Mouse (Mus musculus): ENCODE measurements around the gene Acp1. TPM values are rescaled to one million over a fixed set of nuclear protein-coding genes. Genes with fewer than 3 reads are reported as not detected.

Gene Acp1
- 145 and 153 TPM in 2 replicates for polyA plus RNA-seq (2014; fragmentation: Nextera tagmentation; extraction: Ambion mirVana)

DNA sequence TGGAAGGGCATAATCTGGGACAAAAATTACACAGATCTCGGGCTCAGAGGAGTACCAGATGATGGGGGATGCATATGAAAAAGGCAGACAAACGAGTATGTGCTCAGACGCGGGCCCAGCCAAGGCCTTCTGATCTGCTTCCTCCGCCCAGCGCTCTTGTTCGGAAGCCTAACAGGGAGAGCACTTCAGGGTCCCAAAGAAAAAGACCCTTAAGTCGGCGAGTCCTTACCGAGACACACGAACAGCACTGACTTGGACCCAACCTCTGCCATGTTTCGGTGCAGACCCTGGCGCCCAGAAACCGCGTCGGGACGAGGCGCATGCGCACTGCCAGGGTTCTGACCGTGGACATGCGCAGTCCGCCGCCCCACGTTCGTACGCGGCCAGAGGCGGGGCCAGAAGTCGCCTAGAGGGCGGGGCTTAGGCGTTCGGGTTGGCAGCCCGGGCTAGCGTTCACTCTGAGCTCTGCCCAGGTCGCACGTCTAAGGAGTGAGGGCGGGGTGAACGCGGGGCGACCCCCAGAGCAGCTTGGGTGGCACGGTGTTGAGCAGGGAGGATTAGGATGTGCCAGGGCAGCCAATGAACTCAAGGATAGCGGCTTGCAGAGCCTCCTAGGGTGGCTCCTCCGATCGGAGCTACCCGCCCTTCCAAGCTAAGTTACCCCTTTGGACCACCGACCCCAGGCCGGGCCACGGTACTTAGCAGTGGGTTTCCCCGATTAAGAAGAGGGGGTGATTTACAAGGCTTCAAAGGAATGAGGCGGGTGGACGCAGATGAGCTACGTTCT, at the start of gene Acp1, which contains the start of gene Sh3yl1:
TSS of gene Acp1 (minus strand) at position 329 of the 787 bp plus-strand sequence.
TSS of gene Sh3yl1 (plus strand) at position 408 of the 787 bp plus-strand sequence.
- ATAC-seq (ENCODE audit: low read depth) (peak; percentile 97), DNase-seq (ENCODE audit: low spot score) (peak; percentile 96)
- Histone ChIP-seq H3K36me3 (ENCODE audit: control insufficient read depth, insufficient read depth, low read length) (no peaks in the 10 kb centered on the region; the same call in 1 of the 2 replicates), H3K9me3 (ENCODE audit: control insufficient read depth, low read length) (peaks cover 5% of the 10 kb centered on the region; the same call in 1 of the 2 replicates), H3K4me3 (ENCODE audit: low read depth, low read length) (peak within 1 kb of the TSS; percentile 76), H3K27me3 (replicated peaks; ENCODE audit: control insufficient read depth, insufficient read depth, low read length) (no peaks in the 10 kb centered on the region), H3K4me2 (ENCODE audit: low read depth, low read length) (peak within 1 kb of the TSS; percentile 89), H3K4me1 (ENCODE audit: control insufficient read depth, insufficient read depth, low read length) (peaks cover 13% of the 10 kb centered on the region), H3K9ac (ENCODE audit: low read depth, low read length) (peak within 1 kb of the TSS; percentile 92), H3K27ac (replicated peaks; ENCODE audit: low read depth, low read length) (peak within 1 kb of the TSS; percentile 80)
- under 1% methylated on average over 39 of the region's 52 CpGs for WGBS

DNA sequence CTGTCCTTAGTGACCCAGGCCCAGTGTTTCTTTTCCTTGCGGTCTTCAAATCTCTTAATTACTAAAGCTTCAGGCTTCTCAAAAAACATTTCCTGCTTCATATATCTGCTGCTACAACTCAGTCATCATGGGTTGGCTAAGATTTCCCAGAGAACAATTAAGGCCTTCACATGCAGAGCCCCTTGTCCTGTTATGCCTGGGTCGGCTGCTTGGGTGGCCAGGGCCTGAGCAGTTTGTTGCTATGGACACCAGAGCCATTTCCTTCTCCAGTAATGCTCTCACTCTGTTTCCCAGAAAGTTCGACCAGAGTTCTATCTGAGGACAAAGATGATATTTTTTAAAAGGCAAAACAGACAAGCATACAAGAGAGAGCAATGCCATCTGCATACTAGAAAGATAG, 32.8 kb upstream of the Acp1 start:
- DNase-seq (ENCODE audit: low spot score) = peak; percentile 10
- WGBS = 41% methylated on average over 3 of the region's 3 CpGs
- no peak overlapping the region for H3K9ac ChIP-seq (ENCODE audit: low read depth, low read length)
- H3K36me3 ChIP-seq (ENCODE audit: control insufficient read depth, insufficient read depth, low read length) = peaks cover 22% of the 10 kb centered on the region
- no peak overlapping the region for H3K4me3 ChIP-seq (ENCODE audit: low read depth, low read length)
- H3K27ac ChIP-seq (replicated peaks; ENCODE audit: low read depth, low read length) = no peak overlapping the region
- H3K4me2 ChIP-seq (ENCODE audit: low read depth, low read length) = no peak overlapping the region
- H3K4me1 ChIP-seq (ENCODE audit: control insufficient read depth, insufficient read depth, low read length) = no peaks in the 10 kb centered on the region
- ATAC-seq (ENCODE audit: low read depth) = no peak
- no peaks in the 10 kb centered on the region for H3K9me3 ChIP-seq (ENCODE audit: control insufficient read depth, low read length)
- no peaks in the 10 kb centered on the region for H3K27me3 ChIP-seq (replicated peaks; ENCODE audit: control insufficient read depth, insufficient read depth, low read length)

DNA sequence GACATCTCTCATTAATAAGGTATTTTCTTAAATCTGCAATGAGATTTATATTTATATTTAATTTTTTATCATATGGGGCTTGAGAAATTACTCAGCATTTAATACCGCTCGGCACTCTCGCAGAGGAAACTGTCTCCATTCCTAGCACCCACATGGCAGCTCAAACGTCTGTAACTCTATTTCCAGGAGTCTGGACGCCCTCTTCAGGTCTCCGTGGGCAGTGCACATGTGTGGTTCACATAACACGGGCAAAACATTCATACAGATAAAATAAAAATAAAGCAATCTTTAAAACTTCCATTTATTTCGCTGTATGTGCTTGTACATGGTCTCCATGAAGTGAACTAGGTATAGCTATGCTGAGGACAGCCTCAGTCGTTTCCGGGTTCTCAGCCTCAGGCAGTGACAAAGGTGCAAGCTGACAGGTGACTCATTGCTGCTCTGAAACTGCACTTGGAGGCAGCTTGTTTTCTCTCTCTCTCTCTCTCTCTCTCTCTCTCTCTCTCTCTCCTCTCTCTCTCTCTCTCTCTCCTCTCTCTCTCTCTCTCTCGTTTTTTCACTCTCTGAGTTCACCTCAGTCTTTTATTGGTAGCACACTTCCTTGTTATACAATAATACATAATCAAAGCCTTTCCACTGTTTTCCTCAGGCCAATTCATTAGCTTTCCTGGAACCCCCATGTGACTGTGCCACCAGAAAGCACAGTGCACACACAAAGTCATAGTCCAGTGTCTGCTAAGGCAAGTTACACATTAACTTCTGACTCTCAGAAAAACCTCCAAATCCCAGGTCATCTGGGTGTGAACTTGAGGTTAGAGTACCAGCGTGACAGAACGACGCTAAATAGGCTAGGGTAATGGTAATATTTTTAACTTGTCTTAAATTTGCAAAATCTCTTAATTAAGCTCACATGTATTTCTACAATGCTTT, 31.9 kb upstream of the Acp1 start:
- no peak overlapping the region for H3K4me2 ChIP-seq (ENCODE audit: low read depth, low read length)
- peaks cover 28% of the 10 kb centered on the region for H3K36me3 ChIP-seq (ENCODE audit: control insufficient read depth, insufficient read depth, low read length)
- no peak overlapping the region for H3K27ac ChIP-seq (replicated peaks; ENCODE audit: low read depth, low read length)
- DNase-seq (ENCODE audit: low spot score) (no peak), ATAC-seq (ENCODE audit: low read depth) (no peak)
- no peak overlapping the region for H3K4me3 ChIP-seq (ENCODE audit: low read depth, low read length)
- H3K4me1 ChIP-seq (ENCODE audit: control insufficient read depth, insufficient read depth, low read length) = no peaks in the 10 kb centered on the region
- 83% methylated on average over 14 of the region's 14 CpGs for WGBS
- no peaks in the 10 kb centered on the region for H3K27me3 ChIP-seq (replicated peaks; ENCODE audit: control insufficient read depth, insufficient read depth, low read length)
- H3K9me3 ChIP-seq (ENCODE audit: control insufficient read depth, low read length) = no peaks in the 10 kb centered on the region
- no peak overlapping the region for H3K9ac ChIP-seq (ENCODE audit: low read depth, low read length)

DNA sequence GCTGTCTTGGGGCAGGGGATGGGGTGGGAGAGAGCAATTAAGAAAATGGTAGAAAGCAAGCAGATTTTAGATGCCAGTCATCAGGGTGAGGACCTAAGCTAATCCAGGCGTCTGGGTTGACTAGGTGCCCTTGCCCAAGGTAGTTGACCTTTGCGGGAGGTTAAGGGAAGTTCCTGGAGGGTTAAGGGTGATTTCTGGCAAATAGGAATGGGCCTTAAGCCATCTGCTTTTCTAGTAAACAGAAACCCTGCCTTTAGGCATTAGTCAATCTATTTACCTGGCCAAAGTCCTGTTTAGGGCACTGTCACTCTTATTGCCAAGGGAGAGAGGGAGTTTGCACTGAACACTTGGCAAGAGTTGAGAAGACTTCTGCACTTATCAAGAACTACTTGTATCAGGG, 25.5 kb upstream of the Acp1 start:
- DNase-seq (ENCODE audit: low spot score) = no peak
- Histone ChIP-seq H3K4me2 (ENCODE audit: low read depth, low read length) (no peak overlapping the region), H3K9me3 (ENCODE audit: control insufficient read depth, low read length) (no peaks in the 10 kb centered on the region), H3K27me3 (replicated peaks; ENCODE audit: control insufficient read depth, insufficient read depth, low read length) (no peaks in the 10 kb centered on the region), H3K4me1 (ENCODE audit: control insufficient read depth, insufficient read depth, low read length) (no peaks in the 10 kb centered on the region), H3K4me3 (ENCODE audit: low read depth, low read length) (no peak overlapping the region), H3K9ac (ENCODE audit: low read depth, low read length) (no peak overlapping the region), H3K27ac (replicated peaks; ENCODE audit: low read depth, low read length) (no peak overlapping the region), H3K36me3 (ENCODE audit: control insufficient read depth, insufficient read depth, low read length) (peaks cover 18% of the 10 kb centered on the region; the same call in 1 of the 2 replicates)
- ATAC-seq (ENCODE audit: low read depth) = no peak
- WGBS = 69% methylated on average over 2 of the region's 2 CpGs

DNA sequence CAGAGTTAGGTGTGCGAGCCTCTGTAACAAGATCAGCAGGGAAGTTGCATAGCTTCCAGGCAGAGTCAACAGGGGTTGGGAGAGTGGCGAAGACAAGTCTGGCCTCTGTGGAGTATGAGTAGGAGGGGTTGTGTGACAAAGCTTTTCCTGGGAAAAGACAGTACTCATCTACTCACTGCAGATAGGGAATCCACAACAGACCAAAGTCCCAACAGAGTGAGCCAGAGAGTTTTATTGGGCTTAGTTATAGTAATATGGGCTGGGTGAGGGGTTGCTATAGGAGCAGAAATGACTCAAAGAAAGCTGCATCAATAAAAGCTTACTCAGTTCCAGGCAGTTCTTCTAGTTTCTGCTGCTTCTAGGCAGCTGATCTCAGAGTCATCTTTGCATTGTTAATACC, 21.9 kb upstream of the Acp1 start:
- 83% methylated on average over 2 of the region's 2 CpGs for WGBS
- H3K4me2 ChIP-seq (ENCODE audit: low read depth, low read length) = no peak overlapping the region
- no peak for ATAC-seq (ENCODE audit: low read depth)
- H3K36me3 ChIP-seq (ENCODE audit: control insufficient read depth, insufficient read depth, low read length) = no peaks in the 10 kb centered on the region
- no peak for DNase-seq (ENCODE audit: low spot score)
- H3K27me3 ChIP-seq (replicated peaks; ENCODE audit: control insufficient read depth, insufficient read depth, low read length) = no peaks in the 10 kb centered on the region
- H3K4me1 ChIP-seq (ENCODE audit: control insufficient read depth, insufficient read depth, low read length) = no peaks in the 10 kb centered on the region
- no peak overlapping the region for H3K4me3 ChIP-seq (ENCODE audit: low read depth, low read length)
- no peak overlapping the region for H3K9ac ChIP-seq (ENCODE audit: low read depth, low read length)
- no peak overlapping the region for H3K27ac ChIP-seq (replicated peaks; ENCODE audit: low read depth, low read length)
- H3K9me3 ChIP-seq (ENCODE audit: control insufficient read depth, low read length) = no peaks in the 10 kb centered on the region

DNA sequence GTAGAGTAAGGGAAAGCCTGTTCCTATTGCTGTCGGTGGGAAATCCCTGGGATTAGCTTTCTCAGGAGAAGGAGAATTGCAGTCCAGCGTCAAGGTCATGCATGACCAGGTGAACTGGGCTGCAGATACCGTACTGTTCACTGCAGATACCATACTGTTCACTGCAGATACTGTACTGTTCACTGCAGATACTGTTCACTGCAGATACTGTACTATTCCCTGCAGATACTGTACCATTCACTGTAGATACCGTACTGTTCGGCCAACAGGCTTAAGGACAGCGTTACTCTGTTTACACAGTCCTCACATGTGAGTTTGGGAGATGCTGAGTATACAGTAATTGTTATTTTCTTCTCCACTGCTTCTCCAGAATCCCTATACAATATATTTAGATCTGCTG, 16.8 kb upstream of the Acp1 start:
- Histone ChIP-seq H3K4me1 (ENCODE audit: control insufficient read depth, insufficient read depth, low read length) (no peaks in the 10 kb centered on the region), H3K27me3 (replicated peaks; ENCODE audit: control insufficient read depth, insufficient read depth, low read length) (no peaks in the 10 kb centered on the region), H3K9ac (ENCODE audit: low read depth, low read length) (no peak overlapping the region), H3K4me3 (ENCODE audit: low read depth, low read length) (no peak overlapping the region), H3K4me2 (ENCODE audit: low read depth, low read length) (no peak overlapping the region), H3K36me3 (ENCODE audit: control insufficient read depth, insufficient read depth, low read length) (no peaks in the 10 kb centered on the region), H3K27ac (replicated peaks; ENCODE audit: low read depth, low read length) (no peak overlapping the region), H3K9me3 (ENCODE audit: control insufficient read depth, low read length) (no peaks in the 10 kb centered on the region)
- ATAC-seq (ENCODE audit: low read depth) (no peak), DNase-seq (ENCODE audit: low spot score) (no peak)
- WGBS = 91% methylated on average over 6 of the region's 6 CpGs

DNA sequence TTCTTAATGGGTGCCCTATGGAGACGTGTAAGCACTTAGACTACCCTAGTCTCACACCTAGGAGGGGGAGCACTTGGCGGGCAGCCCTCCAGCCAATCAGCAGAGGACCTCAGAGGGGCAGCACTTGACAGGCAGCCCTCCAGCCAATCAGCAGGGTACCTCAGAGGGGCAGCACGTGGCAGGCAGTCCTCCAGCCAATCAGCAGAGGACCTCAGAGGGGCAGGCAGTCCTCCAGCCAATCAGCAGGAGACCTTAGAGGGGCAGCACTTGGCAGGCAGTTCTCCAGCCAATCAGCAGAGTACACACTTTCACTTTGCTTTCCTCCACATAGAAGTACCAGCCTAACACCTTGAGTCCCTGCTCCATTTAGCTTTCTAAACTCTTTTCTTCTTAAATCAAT, 11.0 kb upstream of the Acp1 start:
- H3K4me3 ChIP-seq (ENCODE audit: low read depth, low read length) = no peak overlapping the region
- no peak for ATAC-seq (ENCODE audit: low read depth)
- H3K9ac ChIP-seq (ENCODE audit: low read depth, low read length) = no peak overlapping the region
- 77% methylated on average over 3 of the region's 3 CpGs for WGBS
- H3K9me3 ChIP-seq (ENCODE audit: control insufficient read depth, low read length) = no peaks in the 10 kb centered on the region
- no peak overlapping the region for H3K27ac ChIP-seq (replicated peaks; ENCODE audit: low read depth, low read length)
- H3K27me3 ChIP-seq (replicated peaks; ENCODE audit: control insufficient read depth, insufficient read depth, low read length) = no peaks in the 10 kb centered on the region
- no peak overlapping the region for H3K4me2 ChIP-seq (ENCODE audit: low read depth, low read length)
- no peaks in the 10 kb centered on the region for H3K36me3 ChIP-seq (ENCODE audit: control insufficient read depth, insufficient read depth, low read length)
- no peak for DNase-seq (ENCODE audit: low spot score)
- H3K4me1 ChIP-seq (ENCODE audit: control insufficient read depth, insufficient read depth, low read length) = no peaks in the 10 kb centered on the region

DNA sequence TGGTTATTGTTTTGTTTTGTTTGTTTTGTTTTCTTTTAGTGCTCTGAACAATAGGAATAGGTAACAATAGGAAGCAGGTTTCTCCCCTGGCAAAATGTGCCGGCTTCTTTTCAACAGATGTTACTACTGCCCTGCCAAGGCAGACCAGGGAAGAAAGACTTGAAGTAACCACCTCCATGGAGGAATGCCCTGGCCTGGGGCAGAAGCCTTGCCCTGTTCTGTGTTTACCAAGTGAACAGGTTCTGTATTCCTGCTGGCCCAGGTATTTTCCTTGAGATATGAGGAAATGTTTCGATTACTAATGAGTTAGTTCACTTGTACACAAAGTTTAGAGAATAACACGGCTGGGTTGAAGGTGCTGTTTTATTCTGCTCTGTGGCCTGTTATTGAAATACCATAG, 1.5 kb upstream of the Acp1 start:
- no peaks in the 10 kb centered on the region for H3K27me3 ChIP-seq (replicated peaks; ENCODE audit: control insufficient read depth, insufficient read depth, low read length)
- H3K9ac ChIP-seq (ENCODE audit: low read depth, low read length) = no peak overlapping the region
- no peak overlapping the region for H3K27ac ChIP-seq (replicated peaks; ENCODE audit: low read depth, low read length)
- ATAC-seq (ENCODE audit: low read depth) (no peak), DNase-seq (ENCODE audit: low spot score) (no peak)
- H3K4me2 ChIP-seq (ENCODE audit: low read depth, low read length) = peak overlapping the region; percentile 88
- peak overlapping the region; percentile 76; the same call in 1 of the 2 replicates for H3K4me3 ChIP-seq (ENCODE audit: low read depth, low read length)
- H3K36me3 ChIP-seq (ENCODE audit: control insufficient read depth, insufficient read depth, low read length) = no peaks in the 10 kb centered on the region
- H3K4me1 ChIP-seq (ENCODE audit: control insufficient read depth, insufficient read depth, low read length) = peaks cover 13% of the 10 kb centered on the region
- WGBS = 60% methylated on average over 3 of the region's 3 CpGs
- H3K9me3 ChIP-seq (ENCODE audit: control insufficient read depth, low read length) = peaks cover 5% of the 10 kb centered on the region; the same call in 1 of the 2 replicates
